Mouse (Mus musculus): ENCODE measurements around the gene Srgap1. TPM values are rescaled to one million over a fixed set of nuclear protein-coding genes. Genes with fewer than 3 reads are reported as not detected.

The Srgap1 gene
- total and polyA plus RNA-seq, 2 experiments from 2014 or later, result 28.5 to 31.1 TPM

DNA sequence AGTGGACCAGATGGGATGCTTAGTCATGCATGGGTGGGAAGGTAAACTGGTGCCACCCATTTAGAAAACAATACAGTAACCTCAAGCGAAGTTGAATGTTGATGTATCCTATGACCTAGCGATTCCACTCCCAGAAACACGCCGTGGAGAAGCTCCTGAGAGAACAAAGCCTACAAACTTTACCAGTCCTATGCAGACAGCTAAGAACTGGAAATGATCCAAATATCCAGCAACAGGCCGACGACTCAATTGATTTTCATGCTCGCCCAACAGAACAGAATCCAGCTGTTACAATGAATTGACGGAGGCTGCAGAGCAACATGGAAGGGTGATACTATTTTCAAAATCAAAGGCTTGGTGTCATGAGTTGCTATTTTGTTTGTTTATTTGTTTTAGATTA, 54.5 kb downstream of the Srgap1 start:
- Histone ChIP-seq H3K4me3 (ENCODE audit: low read depth, low read length) (no peak overlapping the region), H3K9ac (replicated peaks; ENCODE audit: low read length, poor library complexity, severe bottlenecking) (no peak overlapping the region), H3K4me1 (ENCODE audit: insufficient read depth, low read length) (no peaks in the 10 kb centered on the region; the same call in 1 of the 2 replicates), H3K36me3 (ENCODE audit: insufficient read depth, low read length) (no peaks in the 10 kb centered on the region), H3K4me2 (ENCODE audit: low read depth, low read length, poor library complexity, severe bottlenecking) (no peak overlapping the region), H3K27ac (ENCODE audit: low read depth, low read length) (no peak overlapping the region), H3K9me3 (ENCODE audit: low read length) (no peaks in the 10 kb centered on the region), H3K27me3 (ENCODE audit: insufficient read depth, low read length) (no peaks in the 10 kb centered on the region)
- ATAC-seq (ENCODE audit: low FRiP score) (no peak), DNase-seq (ENCODE audit: low spot score) (no peak)
- WGBS, result 45% methylated on average over 8 of the region's 8 CpGs
- no peak for TF ChIP-seq CTCF (IDR thresholded peaks at IDR 0.05)

DNA sequence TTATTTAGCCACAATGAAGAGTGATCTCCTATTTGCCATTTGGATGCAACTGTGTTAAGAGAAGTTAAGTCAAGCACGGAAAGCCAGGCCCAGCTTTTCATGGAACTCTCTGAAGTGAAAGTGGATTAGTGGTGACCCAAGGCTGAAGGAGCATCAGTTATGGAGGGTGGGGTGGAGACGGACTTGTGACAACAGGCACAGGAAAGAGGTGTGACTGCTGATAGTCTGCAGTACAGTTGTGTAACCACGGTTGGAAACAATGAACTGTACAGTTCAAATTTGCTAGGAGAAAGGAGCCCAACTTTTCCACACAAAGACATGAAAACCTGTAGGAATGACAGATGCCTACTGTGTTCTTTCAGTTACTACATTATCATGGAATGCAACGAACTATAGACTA, 60.1 kb downstream of the Srgap1 start:
- 50% methylated on average over 4 of the region's 4 CpGs for WGBS
- Histone ChIP-seq H3K4me2 (ENCODE audit: low read depth, low read length, poor library complexity, severe bottlenecking) (no peak overlapping the region), H3K4me3 (ENCODE audit: low read depth, low read length) (no peak overlapping the region), H3K4me1 (ENCODE audit: insufficient read depth, low read length) (no peaks in the 10 kb centered on the region), H3K36me3 (ENCODE audit: insufficient read depth, low read length) (no peaks in the 10 kb centered on the region), H3K27me3 (ENCODE audit: insufficient read depth, low read length) (no peaks in the 10 kb centered on the region), H3K27ac (ENCODE audit: low read depth, low read length) (no peak overlapping the region), H3K9me3 (ENCODE audit: low read length) (no peaks in the 10 kb centered on the region), H3K9ac (replicated peaks; ENCODE audit: low read length, poor library complexity, severe bottlenecking) (no peak overlapping the region)
- DNase-seq (ENCODE audit: low spot score), result no peak
- no peak for ATAC-seq (ENCODE audit: low FRiP score)
- no peak for TF ChIP-seq CTCF (IDR thresholded peaks at IDR 0.05)

DNA sequence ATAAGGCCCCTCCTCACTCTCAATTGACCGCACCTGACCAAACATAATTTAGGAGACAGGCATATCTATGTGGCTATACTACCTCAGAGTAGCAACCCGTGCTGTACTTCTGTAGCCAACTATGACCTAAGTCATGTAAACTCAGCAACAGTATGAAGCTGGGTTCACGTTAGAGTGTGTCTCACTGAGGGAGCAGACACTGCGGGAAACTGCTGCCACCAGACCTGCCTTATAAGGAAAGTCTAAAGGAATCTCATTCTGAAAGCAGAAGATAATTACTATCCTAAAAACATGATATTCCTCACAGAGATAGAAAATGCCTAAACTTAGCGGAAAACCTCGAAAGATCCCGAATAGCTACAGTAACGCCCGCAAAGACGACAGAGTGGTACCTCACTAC, 62.2 kb downstream of the Srgap1 start:
- no peaks in the 10 kb centered on the region for H3K4me1 ChIP-seq (ENCODE audit: insufficient read depth, low read length)
- H3K27me3 ChIP-seq (ENCODE audit: insufficient read depth, low read length), result no peaks in the 10 kb centered on the region
- H3K4me2 ChIP-seq (ENCODE audit: low read depth, low read length, poor library complexity, severe bottlenecking), result no peak overlapping the region
- H3K9ac ChIP-seq (replicated peaks; ENCODE audit: low read length, poor library complexity, severe bottlenecking), result no peak overlapping the region
- 90% methylated on average over 10 of the region's 10 CpGs for WGBS
- H3K4me3 ChIP-seq (ENCODE audit: low read depth, low read length), result no peak overlapping the region
- no peaks in the 10 kb centered on the region for H3K9me3 ChIP-seq (ENCODE audit: low read length)
- ATAC-seq (ENCODE audit: low FRiP score) (no peak), DNase-seq (ENCODE audit: low spot score) (no peak)
- H3K36me3 ChIP-seq (ENCODE audit: insufficient read depth, low read length), result no peaks in the 10 kb centered on the region
- H3K27ac ChIP-seq (ENCODE audit: low read depth, low read length), result no peak overlapping the region
- no peak for TF ChIP-seq CTCF (IDR thresholded peaks at IDR 0.05)

DNA sequence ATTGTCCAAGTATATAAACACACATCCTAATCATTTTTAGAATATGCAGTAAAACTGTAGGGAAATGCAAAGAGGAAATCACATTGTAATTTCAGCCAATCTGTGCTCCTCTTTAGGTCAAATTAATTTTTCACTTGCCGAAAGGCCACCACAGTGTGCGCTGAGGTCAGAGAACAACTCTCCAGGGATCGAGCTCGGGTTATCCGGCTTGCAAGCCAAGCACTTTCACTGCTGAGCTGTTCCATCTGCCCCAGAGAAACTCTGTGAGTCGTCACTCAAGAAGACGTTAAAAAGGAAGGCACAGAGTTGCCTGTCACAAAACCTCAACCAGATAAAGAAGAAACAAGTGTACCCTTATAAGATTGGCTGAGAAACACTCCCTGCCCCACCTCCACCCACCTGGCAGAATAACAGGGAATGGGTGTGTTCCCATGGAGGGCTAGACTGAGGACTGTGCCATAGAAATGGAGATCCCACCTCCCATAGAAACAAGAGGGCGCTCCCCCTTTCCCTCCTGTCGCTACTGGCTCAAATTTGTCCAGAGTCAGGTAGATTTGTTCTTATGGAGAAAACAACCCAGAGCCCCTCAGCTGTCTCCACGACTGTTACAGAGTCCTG, 63.0 kb downstream of the Srgap1 start:
- H3K9me3 ChIP-seq (ENCODE audit: low read length), result no peaks in the 10 kb centered on the region
- 68% methylated on average over 10 of the region's 10 CpGs for WGBS
- H3K27me3 ChIP-seq (ENCODE audit: insufficient read depth, low read length), result no peaks in the 10 kb centered on the region
- no peak overlapping the region for H3K4me3 ChIP-seq (ENCODE audit: low read depth, low read length)
- H3K4me1 ChIP-seq (ENCODE audit: insufficient read depth, low read length), result no peaks in the 10 kb centered on the region
- H3K9ac ChIP-seq (replicated peaks; ENCODE audit: low read length, poor library complexity, severe bottlenecking), result no peak overlapping the region
- ATAC-seq (ENCODE audit: low FRiP score) (no peak), DNase-seq (ENCODE audit: low spot score) (no peak)
- no peaks in the 10 kb centered on the region for H3K36me3 ChIP-seq (ENCODE audit: insufficient read depth, low read length)
- no peak for TF ChIP-seq CTCF (IDR thresholded peaks at IDR 0.05)
- no peak overlapping the region for H3K4me2 ChIP-seq (ENCODE audit: low read depth, low read length, poor library complexity, severe bottlenecking)
- H3K27ac ChIP-seq (ENCODE audit: low read depth, low read length), result no peak overlapping the region

DNA sequence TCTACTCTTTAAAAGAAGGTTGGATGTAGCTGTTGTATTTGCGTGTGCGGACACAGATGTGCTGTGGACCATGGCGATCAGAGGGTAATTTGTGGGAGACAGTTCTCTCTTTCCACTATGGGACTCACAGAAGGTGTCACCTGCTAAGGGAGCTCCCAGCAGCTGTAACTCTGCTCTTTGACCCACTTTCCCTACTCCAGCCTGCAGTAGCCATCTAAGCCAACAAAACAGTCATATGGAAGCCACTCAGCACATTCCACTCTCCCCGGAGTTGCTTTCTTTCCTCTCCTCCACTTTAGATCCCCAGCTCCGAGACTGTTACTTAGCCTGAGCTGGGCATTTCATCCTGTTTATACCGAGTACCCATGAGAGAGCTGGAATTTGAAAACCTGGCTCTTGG, 71.8 kb downstream of the Srgap1 start:
- H3K4me3 ChIP-seq (ENCODE audit: low read depth, low read length), result no peak overlapping the region
- ATAC-seq (ENCODE audit: low FRiP score) (no peak), DNase-seq (ENCODE audit: low spot score) (no peak)
- no peak overlapping the region for H3K27ac ChIP-seq (ENCODE audit: low read depth, low read length)
- no peak overlapping the region for H3K9ac ChIP-seq (replicated peaks; ENCODE audit: low read length, poor library complexity, severe bottlenecking)
- no peaks in the 10 kb centered on the region for H3K9me3 ChIP-seq (ENCODE audit: low read length)
- H3K4me1 ChIP-seq (ENCODE audit: insufficient read depth, low read length), result 0 out of 2 replicates have a peak, but pooled peaks cover 3% of the 10 kb centered on the region
- H3K4me2 ChIP-seq (ENCODE audit: low read depth, low read length, poor library complexity, severe bottlenecking), result no peak overlapping the region
- H3K36me3 ChIP-seq (ENCODE audit: insufficient read depth, low read length), result no peaks in the 10 kb centered on the region
- H3K27me3 ChIP-seq (ENCODE audit: insufficient read depth, low read length), result no peaks in the 10 kb centered on the region
- TF ChIP-seq CTCF (IDR thresholded peaks at IDR 0.05), result no peak
- WGBS, result 86% methylated on average over 6 of the region's 6 CpGs

DNA sequence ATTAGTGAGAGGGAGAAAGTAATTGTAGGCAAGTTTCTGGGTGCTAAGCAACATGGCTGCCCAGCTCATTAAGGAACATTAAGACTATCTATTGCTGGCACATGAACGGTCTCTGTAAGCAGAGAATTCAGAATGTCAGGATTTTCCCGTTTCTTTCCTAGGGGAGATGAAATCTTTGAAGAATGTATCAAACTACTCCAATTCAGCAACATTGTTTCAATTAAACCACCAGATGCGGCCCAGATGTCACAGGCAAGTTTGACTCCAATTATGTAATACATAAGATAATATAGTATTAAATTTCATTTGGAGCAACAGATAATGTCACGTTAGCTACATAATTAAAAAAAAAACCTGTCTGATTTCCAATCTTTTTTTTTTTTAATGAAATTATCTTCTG, 72.5 kb downstream of the Srgap1 start:
- H3K27ac ChIP-seq (ENCODE audit: low read depth, low read length), result no peak overlapping the region
- 60% methylated on average over 4 of the region's 4 CpGs for WGBS
- no peaks in the 10 kb centered on the region for H3K9me3 ChIP-seq (ENCODE audit: low read length)
- H3K9ac ChIP-seq (replicated peaks; ENCODE audit: low read length, poor library complexity, severe bottlenecking), result no peak overlapping the region
- no peak for TF ChIP-seq CTCF (IDR thresholded peaks at IDR 0.05)
- 0 out of 2 replicates have a peak, but pooled peaks cover 3% of the 10 kb centered on the region for H3K4me1 ChIP-seq (ENCODE audit: insufficient read depth, low read length)
- no peak for ATAC-seq (ENCODE audit: low FRiP score)
- H3K4me2 ChIP-seq (ENCODE audit: low read depth, low read length, poor library complexity, severe bottlenecking), result no peak overlapping the region
- no peaks in the 10 kb centered on the region for H3K27me3 ChIP-seq (ENCODE audit: insufficient read depth, low read length)
- no peaks in the 10 kb centered on the region for H3K36me3 ChIP-seq (ENCODE audit: insufficient read depth, low read length)
- H3K4me3 ChIP-seq (ENCODE audit: low read depth, low read length), result no peak overlapping the region
- DNase-seq (ENCODE audit: low spot score), result no peak
